Mouse (Mus musculus): ENCODE measurements around the gene Supt3.

Supt3 gene

GRCm38 (mm10) chr17:44973489-44973888, 196.5 kb downstream of the Supt3 start:
- DNase-seq, result no peak

GRCm38 (mm10) chr17:44977690-44978089, 200.7 kb downstream of the Supt3 start:
- no peak for DNase-seq

GRCm38 (mm10) chr17:44987964-44988363, 211.0 kb downstream of the Supt3 start:
- DNase-seq, result no peak

- no peak for DNase-seq
Observed at GRCm38 (mm10) chr17:45003311-45003710, 226.4 kb downstream of the Supt3 start.

- DNase-seq, result no peak
Observed at GRCm38 (mm10) chr17:45004477-45005170, 227.7 kb downstream of the Supt3 start.

- no peak for DNase-seq
Observed at GRCm38 (mm10) chr17:45007461-45007860, 230.5 kb downstream of the Supt3 start.

GRCm38 (mm10) chr17:45008663-45009062, 231.7 kb downstream of the Supt3 start:
- DNase-seq, result no peak

- no peak for DNase-seq
Observed at GRCm38 (mm10) chr17:45010409-45010808, 233.5 kb downstream of the Supt3 start.

GRCm38 (mm10) chr17:45016746-45017145, 239.8 kb downstream of the Supt3 start:
- no peak for DNase-seq

GRCm38 (mm10) chr17:45020155-45020930, 243.4 kb downstream of the Supt3 start:
- DNase-seq, result no peak

- no peak for DNase-seq
Observed at GRCm38 (mm10) chr17:45028441-45028840, 251.5 kb downstream of the Supt3 start.

- no peak for DNase-seq
Observed at GRCm38 (mm10) chr17:45029106-45029505, 252.2 kb downstream of the Supt3 start.

- DNase-seq, result no peak
Observed at GRCm38 (mm10) chr17:45032209-45032608, 255.3 kb downstream of the Supt3 start.

- DNase-seq, result no peak
Observed at GRCm38 (mm10) chr17:45033617-45034016, 256.7 kb downstream of the Supt3 start.

- DNase-seq, result no peak
Observed at GRCm38 (mm10) chr17:45041084-45041483, 264.1 kb downstream of the Supt3 start.

- no peak for DNase-seq
Observed at GRCm38 (mm10) chr17:45045804-45046203, 268.9 kb downstream of the Supt3 start.

- no peak for DNase-seq
Observed at GRCm38 (mm10) chr17:45046583-45046982, 269.6 kb downstream of the Supt3 start.

- no peak for DNase-seq
Observed at GRCm38 (mm10) chr17:45047236-45047635, 270.3 kb downstream of the Supt3 start.

- no peak for DNase-seq
Observed at GRCm38 (mm10) chr17:45051971-45052370, 275.0 kb downstream of the Supt3 start.

GRCm38 (mm10) chr17:45053371-45053770, 276.4 kb downstream of the Supt3 start:
- no peak for DNase-seq

GRCm38 (mm10) chr17:45054526-45054925, 277.6 kb downstream of the Supt3 start:
- no peak for DNase-seq

- DNase-seq, result no peak
Observed at GRCm38 (mm10) chr17:45056894-45057293, 279.9 kb downstream of the Supt3 start.

GRCm38 (mm10) chr17:45057780-45058179, 280.8 kb downstream of the Supt3 start:
- DNase-seq, result no peak
